Mouse (Mus musculus): Measurements from ENCODE around the gene Enoph1. TPM values are rescaled to one million over a fixed set of nuclear protein-coding genes. Genes with fewer than 3 reads are reported as not detected.

Gene Enoph1
- polyA plus RNA-seq, 1 experiment from 2014 or later = 26.0 TPM

GRCm38 (mm10) chr5:100109543-100110282, 69.9 kb downstream of the Enoph1 start:
- H3K4me1 ChIP-seq = peaks cover 6% of the 10 kb centered on the region; the same call in 1 of the 2 replicates
- H3K36me3 ChIP-seq = no peaks in the 10 kb centered on the region
- no peak overlapping the region for H3K4me3 ChIP-seq
- no peaks in the 10 kb centered on the region for H3K9me3 ChIP-seq
- H3K27ac ChIP-seq (replicated peaks) = no peak overlapping the region
- ATAC-seq (ENCODE audit: extremely low read depth, insufficient number of reproducible peaks, low FRiP score, low TSS enrichment) = no peak
- no peak overlapping the region for H3K4me2 ChIP-seq
- no peak overlapping the region for H3K9ac ChIP-seq
- WGBS = 35% methylated on average over 7 of the region's 7 CpGs
- H3K27me3 ChIP-seq (replicated peaks) = peaks cover 8% of the 10 kb centered on the region; the same call in 1 of the 2 replicates

- no peak for ATAC-seq (ENCODE audit: extremely low read depth, insufficient number of reproducible peaks, low FRiP score, low TSS enrichment)
- WGBS = 67% methylated on average over 3 of the region's 3 CpGs
- H3K9me3 ChIP-seq = no peaks in the 10 kb centered on the region
Measured at GRCm38 (mm10) chr5:100110581-100110980, 70.8 kb downstream of the Enoph1 start.

GRCm38 (mm10) chr5:100113403-100113802, 73.6 kb downstream of the Enoph1 start:
- no peak overlapping the region for H3K4me3 ChIP-seq
- peaks cover 26% of the 10 kb centered on the region for H3K27me3 ChIP-seq (replicated peaks)
- H3K4me2 ChIP-seq = no peak overlapping the region
- H3K9me3 ChIP-seq = no peaks in the 10 kb centered on the region
- H3K9ac ChIP-seq = no peak overlapping the region
- ATAC-seq (ENCODE audit: extremely low read depth, insufficient number of reproducible peaks, low FRiP score, low TSS enrichment) = no peak
- H3K36me3 ChIP-seq = no peaks in the 10 kb centered on the region
- H3K27ac ChIP-seq (replicated peaks) = no peak overlapping the region
- peaks cover 6% of the 10 kb centered on the region; the same call in 1 of the 2 replicates for H3K4me1 ChIP-seq
- 49% methylated on average over 5 of the region's 5 CpGs for WGBS

More at GRCm38 (mm10) chr5:100110581-100110980, 70.8 kb downstream of the Enoph1 start:
- peaks cover 6% of the 10 kb centered on the region; the same call in 1 of the 2 replicates for H3K4me1 ChIP-seq
- no peaks in the 10 kb centered on the region for H3K36me3 ChIP-seq
- H3K4me3 ChIP-seq = no peak overlapping the region
- H3K27ac ChIP-seq (replicated peaks) = no peak overlapping the region
- no peak overlapping the region for H3K4me2 ChIP-seq
- no peak overlapping the region for H3K9ac ChIP-seq
- H3K27me3 ChIP-seq (replicated peaks) = peaks cover 13% of the 10 kb centered on the region; the same call in 1 of the 2 replicates

Other genes with a start within 250 kb of the Enoph1 start
- gene Vamp9, start 133.7 kb upstream of the Enoph1 start, polyA plus RNA-seq (2015; fragmentation: Nextera tagmentation; extraction: Ambion mirVana) = 0.62 and 0.67 TPM in 2 replicates
- gene Hnrnpd, start 61.0 kb upstream of the Enoph1 start, polyA plus RNA-seq (2015; fragmentation: Nextera tagmentation; extraction: Ambion mirVana) = 106 and 107 TPM in 2 replicates
- 1.1 and 1.7 TPM in 2 replicates for gene 4930524J08Rik, start 60.9 kb upstream of the Enoph1 start, polyA plus RNA-seq (2015; fragmentation: Nextera tagmentation; extraction: Ambion mirVana)
- 94.0 and 97.4 TPM in 2 replicates for gene Hnrnpdl, start 321 bp upstream of the Enoph1 start, polyA plus RNA-seq (2015; fragmentation: Nextera tagmentation; extraction: Ambion mirVana)
- 0.90 and 1.4 TPM in 2 replicates for gene Tmem150c, start 119.8 kb downstream of the Enoph1 start, polyA plus RNA-seq (2015; fragmentation: Nextera tagmentation; extraction: Ambion mirVana)

All from heart, embryonic 13.5 days (tissue).